Comparison of ENCODE assay signal across 12 mouse cellular contexts in genomic region chr5:71970140-71970800, GRCm38 (mm10).
DNase-seq lines count a peak whose midpoint lies in the region; ATAC-seq and TF ChIP-seq lines count a peak whose summit lies in the region.
"Had no signal": no experiment of that assay in that cellular context is flagged by ENCODE, and none has a peak within 500 bp of the region (broad histone marks: within the 10 kb centered on the region; RNA-seq: fewer than 3 reads in every experiment).

No protein-coding gene starts in this region.

- no peaks in the 10 kb centered on the region for H3K27me3 ChIP-seq in midbrain, embryonic 14.5 days (ENCODE audit: control insufficient read depth, insufficient read depth, low read length)
- H3K27me3 ChIP-seq in liver, postnatal 0 days (ENCODE audit: insufficient read depth, low read length): no peaks in the 10 kb centered on the region

- no peak for TF ChIP-seq CTCF in liver, postnatal 0 days (IDR thresholded peaks at IDR 0.05; ENCODE audit: low read depth)

- H3K36me3 ChIP-seq in midbrain, embryonic 14.5 days (ENCODE audit: control insufficient read depth, insufficient read depth, low read length): no peaks in the 10 kb centered on the region
- no peaks in the 10 kb centered on the region for H3K36me3 ChIP-seq in liver, postnatal 0 days (replicated peaks; ENCODE audit: insufficient read depth, low read length)

- peaks cover 23% of the 10 kb centered on the region for H3K4me1 ChIP-seq in midbrain, embryonic 14.5 days (ENCODE audit: control insufficient read depth, insufficient read depth, low read length)
- H3K4me1 ChIP-seq in liver, postnatal 0 days (ENCODE audit: insufficient read depth): no peaks in the 10 kb centered on the region

- no peak overlapping the region for H3K4me3 ChIP-seq in midbrain, embryonic 14.5 days (replicated peaks; ENCODE audit: low read depth, low read length)
- no peak overlapping the region for H3K4me3 ChIP-seq in liver, postnatal 0 days (ENCODE audit: low read depth, low read length)
- H3K4me3 ChIP-seq: erythroblast, embryonic 14.5 days had no signal

- no peaks in the 10 kb centered on the region for H3K9me3 ChIP-seq in midbrain, embryonic 14.5 days (ENCODE audit: control insufficient read depth, low read length)
- no peaks in the 10 kb centered on the region for H3K9me3 ChIP-seq in liver, postnatal 0 days (ENCODE audit: low read length)

- ATAC-seq in midbrain, embryonic 14.5 days (ENCODE audit: low FRiP score, low TSS enrichment): peak; percentile 56; the same call in 1 of the 2 replicates
- ATAC-seq in liver, postnatal 0 days: no peak

- TF ChIP-seq EP300 in liver, postnatal 0 days (IDR thresholded peaks at IDR 0.05; ENCODE audit: low read depth): no peak

- peak; percentile 38 to 81 for DNase-seq in layer of hippocampus, adult 18-20 months (ENCODE audit: low spot score in 2 of 2)
- no peak for DNase-seq in layer of hippocampus, adult 9-10 months (ENCODE audit: low spot score)
- peak; percentile 2 for DNase-seq in ZHBTc4 (ENCODE audit: low read depth, low spot score)
- peak; percentile 7 for DNase-seq in embryo, embryonic 11 days
- peak; percentile 85 for DNase-seq in midbrain, embryonic 14.5 days
- no peak for DNase-seq in liver, postnatal 0 days
- DNase-seq in kidney, postnatal 10 days: no peak
- DNase-seq: cerebellum, adult 8-10 months; heart, postnatal 4 days; lung, postnatal 10 days had no signal

- H3K9ac ChIP-seq in midbrain, embryonic 14.5 days (replicated peaks; ENCODE audit: low read length): no peak overlapping the region
- H3K9ac ChIP-seq in liver, postnatal 0 days (replicated peaks): no peak overlapping the region

- H3K27ac ChIP-seq in midbrain, embryonic 14.5 days (replicated peaks; ENCODE audit: low read depth, low read length): peak overlapping the region; percentile 72
- no peak overlapping the region for H3K27ac ChIP-seq in liver, postnatal 0 days (ENCODE audit: low read depth)
- H3K27ac ChIP-seq: kidney, postnatal 0 days had no signal

- 28% methylated on average over 8 of the region's 8 CpGs for WGBS in midbrain, embryonic 14.5 days
- WGBS in liver, postnatal 0 days (ENCODE audit: insufficient replicate concordance): 71% methylated on average over 8 of the region's 8 CpGs

- H3K4me2 ChIP-seq in midbrain, embryonic 14.5 days (ENCODE audit: low read length): 0 out of 2 replicates have a peak overlapping the region, but pooled peaks have one; percentile 7
- H3K4me2 ChIP-seq in liver, postnatal 0 days (ENCODE audit: low read depth, low read length): no peak overlapping the region

Comparison
In these comparisons a context has a peak if more than half of its experiments do, and no peak if none do; other contexts are left out.
1. DNase-seq: peak in layer of hippocampus, adult 18-20 months (2 of 2), ZHBTc4 (single experiment), embryo, embryonic 11 days (single experiment) and midbrain, embryonic 14.5 days (single experiment); none in layer of hippocampus, adult 9-10 months (single experiment), liver, postnatal 0 days (single experiment) and kidney, postnatal 10 days (single experiment).